Mouse (Mus musculus) C2C12 (cell line): ENCODE measurements around the gene Olfr420. TPM values are rescaled to one million over a fixed set of nuclear protein-coding genes. Genes with fewer than 3 reads are reported as not detected.

Experiments
- H3K27me3 ChIP-seq: one replicate; pipeline ENCODE4 v1.6.1; 2011; ENCODE audit not compliant: control insufficient read depth, insufficient read depth, insufficient read length
- H3K36me3 ChIP-seq: one replicate; pipeline ENCODE4 v1.6.1; 2011; ENCODE audit not compliant: control insufficient read depth, insufficient read depth
- H3K4me3 ChIP-seq: one replicate; pipeline ENCODE4 v1.5.1; 2011; ENCODE audit warnings: mild to moderate bottlenecking, control low read depth; ENCODE audit not compliant: poor library complexity, insufficient read depth, severe bottlenecking
- H3K79me2 ChIP-seq: one replicate; pipeline ENCODE4 v1.6.1; 2011; ENCODE audit not compliant: control insufficient read depth, insufficient read depth
- H3K79me3 ChIP-seq: one replicate; pipeline ENCODE4 v1.6.1; 2011; ENCODE audit warnings: low read depth, control low read depth
- H3ac ChIP-seq: one replicate; pipeline ENCODE3; 2011; ENCODE audit warnings: low read depth; ENCODE audit not compliant: control insufficient read depth, insufficient read length
- CEBPB ChIP-seq: IDR thresholded peaks from one replicate; pipeline ENCODE4 v1.6.1; 2011; ENCODE audit warnings: low read depth, mild to moderate bottlenecking, control low read depth, moderate library complexity
- CTCF ChIP-seq: IDR thresholded peaks from one replicate; pipeline ENCODE4 v1.5.1; 2011; ENCODE audit not compliant: control insufficient read depth, insufficient read depth, insufficient read length
- FOSL1 ChIP-seq: IDR thresholded peaks from one replicate; pipeline ENCODE4 v1.8.0; 2011; ENCODE audit warnings: mild to moderate bottlenecking, low read length; ENCODE audit not compliant: poor library complexity, insufficient read depth, severe bottlenecking
- MAX ChIP-seq: IDR thresholded peaks from one replicate; pipeline ENCODE4 v1.6.1; 2011; ENCODE audit warnings: mild to moderate bottlenecking, control low read depth
- MYOD1 ChIP-seq: IDR thresholded peaks from one replicate; pipeline ENCODE4 v1.6.1; 2011; ENCODE audit warnings: low read depth; ENCODE audit not compliant: control insufficient read depth, insufficient read length
- MYOG ChIP-seq: IDR thresholded peaks from one replicate; pipeline ENCODE4 v1.6.1; 2011; ENCODE audit not compliant: control insufficient read depth, insufficient read length; ENCODE audit errors: extremely low read depth
- USF1 ChIP-seq: IDR thresholded peaks from one replicate; pipeline ENCODE4 v1.6.1; 2011; ENCODE audit warnings: low read depth, mild to moderate bottlenecking, control low read depth, moderate library complexity
- polyA plus RNA-seq: library from polyadenylated mRNA; unstranded; fragments of >200 nt; fragmentation: generic; extraction: Trizol; gene quantifications from one replicate; pipeline ENCODE4 v1.2.1, GENCODE M21; 2012; ENCODE audit warnings: missing spikeins

Gene Olfr420
- polyA plus RNA-seq, 1 experiment = not detected

GRCm38 (mm10) chr1:174171537-174171936 is 16.1 kb downstream of the Olfr420 start:
- no peak overlapping the region for H3K4me3 ChIP-seq
- no peaks in the 10 kb centered on the region for H3K79me3 ChIP-seq
- no peaks in the 10 kb centered on the region for H3K27me3 ChIP-seq
- H3K36me3 ChIP-seq = no peaks in the 10 kb centered on the region
- no peak for TF ChIP-seq FOSL1
- TF ChIP-seq CEBPB = no peak
- TF ChIP-seq MYOD1 = no peak
- no peak for TF ChIP-seq USF1
- no peak overlapping the region for H3ac ChIP-seq
- H3K79me2 ChIP-seq = no peaks in the 10 kb centered on the region

GRCm38 (mm10) chr1:174172605-174173004 is 17.2 kb downstream of the Olfr420 start, which contains the start of gene Spta1:
Gene Spta1 (plus strand): TSS chr1:174172776.
- no peaks in the 10 kb centered on the region for H3K36me3 ChIP-seq
- H3ac ChIP-seq = no peak within 1 kb of the TSS
- no peak for TF ChIP-seq CEBPB
- TF ChIP-seq MAX = no peak
- TF ChIP-seq MYOG = no peak
- TF ChIP-seq USF1 = no peak
- no peak for TF ChIP-seq MYOD1
- TF ChIP-seq CTCF = no peak
- no peak for TF ChIP-seq FOSL1
- no peak within 1 kb of the TSS for H3K4me3 ChIP-seq
- H3K79me3 ChIP-seq = no peaks in the 10 kb centered on the region
- no peaks in the 10 kb centered on the region for H3K27me3 ChIP-seq
- no peaks in the 10 kb centered on the region for H3K79me2 ChIP-seq

- no peaks in the 10 kb centered on the region for H3K36me3 ChIP-seq
- no peak for TF ChIP-seq USF1
- no peak for TF ChIP-seq FOSL1
- TF ChIP-seq CTCF = no peak
- no peak for TF ChIP-seq MAX
- TF ChIP-seq MYOD1 = no peak
- no peak for TF ChIP-seq CEBPB
- no peak for TF ChIP-seq MYOG
- no peak overlapping the region for H3K4me3 ChIP-seq
These were observed 49.3 kb downstream of the Olfr420 start for GRCm38 (mm10) chr1:174204699-174205098.

More at GRCm38 (mm10) chr1:174204699-174205098, 49.3 kb downstream of the Olfr420 start:
- H3K27me3 ChIP-seq = no peaks in the 10 kb centered on the region
- no peaks in the 10 kb centered on the region for H3K79me2 ChIP-seq
- no peaks in the 10 kb centered on the region for H3K79me3 ChIP-seq
- no peak overlapping the region for H3ac ChIP-seq

Other genes with a start within 250 kb of the Olfr420 start
- 1.3 TPM for gene Ifi211, start 242.6 kb upstream of the Olfr420 start, polyA plus RNA-seq
- 0.92 TPM for gene Mndal, start 213.1 kb upstream of the Olfr420 start, polyA plus RNA-seq
- gene Ifi203, start 213.0 kb upstream of the Olfr420 start, polyA plus RNA-seq = 1.5 TPM
- gene Ifi202b, start 172.9 kb upstream of the Olfr420 start, polyA plus RNA-seq = 4.9 TPM
- gene Ifi205, start 123.8 kb upstream of the Olfr420 start, polyA plus RNA-seq = not detected
- not detected for gene Olfr433, start 114.9 kb upstream of the Olfr420 start, polyA plus RNA-seq
- not detected for gene Olfr432, start 106.4 kb upstream of the Olfr420 start, polyA plus RNA-seq
- gene Olfr430, start 89.0 kb upstream of the Olfr420 start, polyA plus RNA-seq = not detected
- gene Olfr429, start 71.3 kb upstream of the Olfr420 start, polyA plus RNA-seq = not detected
- not detected for gene Olfr427, start 58.7 kb upstream of the Olfr420 start, polyA plus RNA-seq
- gene Olfr231, start 34.5 kb upstream of the Olfr420 start, polyA plus RNA-seq = not detected
- not detected for gene Olfr424, start 24.1 kb upstream of the Olfr420 start, polyA plus RNA-seq
- gene Spta1, start 17.1 kb downstream of the Olfr420 start, polyA plus RNA-seq = not detected
- not detected for gene Olfr419, start 96.4 kb downstream of the Olfr420 start, polyA plus RNA-seq
- gene Mptx1, start 174.9 kb downstream of the Olfr420 start, polyA plus RNA-seq = not detected
- gene Olfr417, start 209.5 kb downstream of the Olfr420 start, polyA plus RNA-seq = not detected
- not detected for gene Olfr248, start 235.4 kb downstream of the Olfr420 start, polyA plus RNA-seq